Mouse (Mus musculus) erythroid progenitor cell, adult 5-6 weeks (primary cell): ENCODE measurements around the gene Cyp2c65. TPM values are rescaled to one million over a fixed set of nuclear protein-coding genes. Genes with fewer than 3 reads are reported as not detected.
"Not testable (repeated sequence)": the region's sequence is repeated elsewhere in the genome, so short reads cannot be mapped to it uniquely, and the experiment has no call there.

Experiments
- ATAC-seq: replicated peaks from 2 replicates; pipeline ENCODE4 v1.8.0; 2016; ENCODE audit warnings: moderate number of reproducible peaks, mild to moderate bottlenecking, moderate TSS enrichment, inconsistent platforms; ENCODE audit not compliant: poor library complexity, low FRiP score, severe bottlenecking
- total RNA-seq, 2 experiments: library from RNA; stranded (forward) in 1 of 2; stranded (reverse) in 1 of 2; fragments of 150-400 nt in 1 of 2; fragments of 186-747, 209-891 nt in 1 of 2; gene quantifications; 2 replicates each; pipeline versions ENCODE4 v1.2.3 to v1.2.4; 2015 to 2017; ENCODE audit warnings: low replicate concordance in 2 of 2

Gene Cyp2c65
- total RNA-seq (2015; ENCODE audit: low replicate concordance) (not detected in 2 replicates), total RNA-seq (2017; ENCODE audit: low replicate concordance) (not detected in 2 replicates)

DNA sequence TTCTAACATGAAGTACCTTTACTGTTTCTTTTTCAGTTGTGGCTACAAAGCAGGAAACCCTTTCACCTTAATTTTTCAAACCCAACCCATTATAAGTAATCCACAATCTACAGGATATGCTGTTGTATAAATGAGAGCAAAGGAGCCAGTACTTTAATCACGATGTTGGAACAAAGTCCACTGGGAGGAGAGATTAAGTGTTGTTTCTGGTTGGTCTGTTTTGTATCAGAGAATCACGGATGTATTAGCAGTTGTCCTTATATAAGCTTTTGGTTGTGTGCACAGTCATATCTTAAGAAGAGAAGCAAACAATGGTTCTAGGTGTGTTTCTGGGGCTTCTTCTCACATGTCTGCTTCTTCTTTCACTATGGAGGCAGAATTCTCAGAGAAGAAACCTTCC is at the start of gene Cyp2c65:
Cyp2c65 (plus strand) TSS at position 297 of the 400 bp plus-strand sequence.
- no peak for ATAC-seq

DNA sequence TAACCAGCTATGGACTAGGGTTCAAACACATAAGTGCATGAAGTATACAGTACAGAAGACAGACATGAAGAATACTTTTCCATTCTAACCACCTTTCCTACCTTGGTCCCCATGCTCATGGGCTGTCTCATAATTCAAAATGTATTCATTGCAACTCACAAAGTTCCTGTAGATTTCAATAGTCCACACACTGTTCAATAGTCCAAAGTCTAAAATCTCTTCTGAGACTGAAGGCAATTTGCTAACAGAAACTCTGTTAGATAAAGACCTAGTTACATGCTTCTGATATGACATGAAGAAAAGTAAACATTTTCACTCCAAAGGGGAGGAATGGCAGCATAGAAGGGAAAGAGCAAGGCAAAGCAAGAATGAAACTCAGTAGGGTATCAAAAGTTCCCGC is 2.9 kb upstream of the Cyp2c65 start:
- ATAC-seq: no peak

- not testable (repeated sequence) for ATAC-seq
These were observed 38.0 kb downstream of the Cyp2c65 start for GRCm38 (mm10) chr19:39098779-39099178.

- no peak for ATAC-seq
These were observed 52.8 kb downstream of the Cyp2c65 start, which contains the start of gene Cyp2c66 for GRCm38 (mm10) chr19:39113644-39114043. Gene Cyp2c66 (plus strand): TSS chr19:39113898.

Other genes with a start within 250 kb of the Cyp2c65 start
- gene Noc3l, start 241.8 kb upstream of the Cyp2c65 start, total RNA-seq (2015; ENCODE audit: low replicate concordance): 4.0 and 8.0 TPM in 2 replicates
- gene Noc3l, start 241.8 kb upstream of the Cyp2c65 start, total RNA-seq (2017; ENCODE audit: low replicate concordance): 9.1 and 9.2 TPM in 2 replicates
- gene Tbc1d12, start 224.4 kb upstream of the Cyp2c65 start, total RNA-seq (2015; ENCODE audit: low replicate concordance): 6.5 and 9.2 TPM in 2 replicates
- 11.9 and 13.0 TPM in 2 replicates for gene Tbc1d12, start 224.4 kb upstream of the Cyp2c65 start, total RNA-seq (2017; ENCODE audit: low replicate concordance)
- gene Hells, start 130.1 kb upstream of the Cyp2c65 start, total RNA-seq (2015; ENCODE audit: low replicate concordance): 23.4 and 54.9 TPM in 2 replicates
- gene Hells, start 130.1 kb upstream of the Cyp2c65 start, total RNA-seq (2017; ENCODE audit: low replicate concordance): 22.5 and 36.1 TPM in 2 replicates
- not detected in 2 replicates for gene Cyp2c55, start 54.0 kb upstream of the Cyp2c65 start, total RNA-seq (2015; ENCODE audit: low replicate concordance)
- gene Cyp2c55, start 54.0 kb upstream of the Cyp2c65 start, total RNA-seq (2017; ENCODE audit: low replicate concordance): not detected in 2 replicates
- not detected in 2 replicates for gene Cyp2c66, start 52.9 kb downstream of the Cyp2c65 start, total RNA-seq (2015; ENCODE audit: low replicate concordance)
- gene Cyp2c66, start 52.9 kb downstream of the Cyp2c65 start, total RNA-seq (2017; ENCODE audit: low replicate concordance): not detected in 2 replicates
- gene Cyp2c29, start 208.4 kb downstream of the Cyp2c65 start, total RNA-seq (2015; ENCODE audit: low replicate concordance): not detected in 2 replicates
- not detected in 2 replicates for gene Cyp2c29, start 208.4 kb downstream of the Cyp2c65 start, total RNA-seq (2017; ENCODE audit: low replicate concordance)